Mouse (Mus musculus): ENCODE results near the gene Retreg3.

Gene Retreg3

GRCm38 (mm10) chr11:101071810-101072428, 47.8 kb downstream of the Retreg3 start:
- DNase-seq = no peak

DNA sequence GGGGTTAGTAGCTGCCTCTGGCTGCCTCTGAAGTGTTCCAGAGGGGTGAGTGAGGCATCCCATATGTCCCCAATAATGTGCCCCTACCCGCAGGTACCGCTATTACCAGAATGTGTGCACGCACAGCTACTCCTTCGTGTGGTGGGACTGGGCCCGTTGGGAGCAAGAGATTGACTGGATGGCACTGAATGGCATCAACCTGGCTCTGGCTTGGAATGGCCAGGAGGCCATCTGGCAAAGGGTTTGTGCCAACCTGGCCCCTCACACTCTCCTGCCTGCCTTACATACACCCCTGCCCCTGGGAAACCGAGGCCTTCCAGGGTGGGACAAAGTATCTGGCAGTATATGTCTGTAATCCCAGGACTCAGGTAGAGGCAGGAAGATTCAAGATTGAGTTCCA, 48.7 kb downstream of the Retreg3 start:
- no peak for DNase-seq

- no peak for DNase-seq
Measured at GRCm38 (mm10) chr11:101070189-101070527, 49.5 kb downstream of the Retreg3 start.

DNA sequence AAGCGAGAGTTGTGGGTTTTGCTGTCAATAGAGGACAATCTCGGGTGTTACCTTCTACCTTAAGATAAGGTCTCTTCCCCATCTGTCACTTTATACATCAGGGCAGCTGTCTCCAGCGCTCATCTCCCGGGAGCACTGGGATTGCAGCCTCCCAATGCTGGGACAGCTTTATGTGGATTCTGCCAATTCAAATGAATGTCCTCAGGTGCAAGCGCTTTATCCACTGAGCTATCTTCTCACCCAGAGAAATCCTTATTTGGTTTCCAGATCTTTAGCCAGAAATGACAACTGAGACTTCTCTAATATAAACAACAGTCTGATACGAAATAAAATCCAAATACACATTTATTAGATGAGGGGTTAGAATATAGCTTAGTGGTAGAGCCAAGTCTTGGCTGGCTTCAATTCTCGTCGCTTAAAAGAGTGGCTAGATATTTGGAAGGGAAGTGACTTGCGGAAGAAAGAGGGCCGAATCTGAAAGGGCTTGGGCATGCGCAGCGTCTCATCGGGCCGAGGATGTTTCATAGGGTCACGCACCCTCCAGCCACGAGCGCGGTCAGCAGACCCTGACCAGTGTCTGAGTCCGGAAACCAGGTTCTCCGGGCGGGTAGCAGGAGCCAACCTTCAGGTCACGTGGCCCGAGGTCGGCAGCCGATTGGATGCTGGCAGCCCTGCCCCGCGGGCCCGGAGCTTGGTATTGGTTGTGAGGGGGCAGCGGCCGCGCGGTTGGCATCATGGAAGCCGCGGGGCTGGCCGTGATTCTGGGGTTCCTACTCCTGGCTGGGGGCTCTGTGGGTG, 50.1 kb downstream of the Retreg3 start, which contains the start of gene Naglu:
TSS of gene Naglu (plus strand) at position 622 of the 798 bp plus-strand sequence.
- DNase-seq = peak; percentile 97

DNA sequence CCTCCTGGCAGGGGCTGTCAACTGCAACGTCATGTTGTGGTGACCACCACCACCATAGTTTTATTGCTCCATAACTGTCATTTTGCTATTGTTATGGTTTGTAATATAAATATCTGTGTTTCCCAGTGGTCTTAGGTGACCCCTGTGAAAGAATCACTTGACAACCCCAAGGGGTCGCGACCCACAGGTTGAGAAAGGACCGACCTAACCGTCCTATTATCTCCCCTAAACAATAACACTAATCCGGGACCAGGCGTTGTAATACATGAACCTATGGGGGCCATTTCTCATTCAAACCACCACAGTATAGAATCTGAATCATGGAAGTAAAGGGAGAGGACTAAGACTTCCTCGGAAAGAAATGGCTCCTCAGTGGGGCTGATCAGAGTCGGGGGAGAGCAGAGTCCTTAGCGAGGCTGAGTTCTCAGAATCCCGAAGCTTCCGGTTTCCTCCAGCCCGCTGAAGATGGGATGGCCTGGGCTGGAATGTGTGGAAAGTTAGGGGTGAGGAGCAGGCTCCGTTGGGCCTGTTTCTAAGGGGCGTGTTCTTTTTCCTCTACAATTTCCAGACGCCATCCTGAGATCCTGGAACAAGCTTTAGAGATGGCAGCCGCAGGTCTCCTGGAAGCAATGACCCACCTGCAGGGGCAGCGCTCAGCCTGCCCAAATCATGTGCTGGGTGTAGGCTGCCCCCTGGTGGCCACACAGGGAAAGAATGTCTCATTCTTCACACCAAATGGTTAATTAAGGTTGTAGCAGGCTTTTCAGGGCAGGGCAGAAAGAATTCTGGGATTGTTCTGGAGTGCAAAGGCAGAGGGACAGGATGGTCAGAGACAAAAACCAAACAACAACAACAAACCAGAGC, 52.9 kb downstream of the Retreg3 start:
- DNase-seq = peak; percentile 86 to 90

DNA sequence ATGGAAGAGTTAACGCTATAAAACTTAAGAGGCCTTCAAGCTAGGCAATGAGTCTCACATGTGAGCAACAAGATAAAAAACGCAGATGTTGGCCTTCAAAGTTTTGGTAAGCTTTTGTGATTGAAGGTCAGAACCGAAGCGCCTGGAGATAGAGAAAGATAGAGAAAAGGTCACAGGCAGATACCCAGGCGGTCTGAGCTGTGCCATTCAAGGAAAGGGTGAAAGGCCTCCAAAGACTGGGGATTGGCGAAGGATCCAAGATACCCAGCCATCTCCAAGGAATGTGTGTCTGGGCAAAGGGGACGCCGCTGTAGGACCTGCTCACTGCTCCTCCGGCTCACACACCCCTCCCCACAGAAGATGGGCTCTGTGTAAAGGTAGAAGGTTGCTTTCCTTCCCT, 54.7 kb downstream of the Retreg3 start:
- DNase-seq = no peak

- DNase-seq = no peak
Measured at GRCm38 (mm10) chr11:101064462-101064861, 55.2 kb downstream of the Retreg3 start.

DNA sequence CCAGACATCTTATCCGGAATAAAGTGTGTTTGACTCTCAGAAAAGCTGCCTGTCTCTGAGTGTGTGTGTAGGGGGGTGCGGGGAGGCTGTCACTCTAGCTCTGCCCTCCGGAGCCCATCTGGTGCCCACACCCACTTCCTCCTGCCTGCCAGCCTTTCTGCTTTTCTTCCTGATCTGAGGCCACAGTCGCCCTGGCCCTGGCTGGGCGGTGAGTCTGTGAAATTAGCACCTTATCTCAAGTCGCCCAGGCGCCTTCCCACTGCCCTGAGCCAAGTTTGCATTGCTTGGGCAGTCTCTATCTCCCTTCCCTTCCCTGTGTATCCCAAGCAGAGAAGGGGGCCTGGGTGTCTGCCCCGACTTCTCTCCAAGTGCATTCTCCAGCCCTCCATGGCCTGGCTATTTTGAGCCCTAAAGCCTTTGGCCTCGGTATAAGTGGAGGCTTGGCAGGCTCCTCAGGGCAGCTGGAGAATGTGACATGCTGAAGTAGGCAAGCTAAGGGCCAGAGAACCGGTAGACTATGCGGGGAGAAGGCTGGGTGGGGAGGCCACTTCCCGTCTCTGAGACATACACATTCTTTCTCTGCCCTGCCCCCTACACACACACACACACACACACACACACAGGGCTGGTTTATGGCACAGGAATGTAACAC, 55.9 kb downstream of the Retreg3 start:
- DNase-seq = peak; percentile 85 to 93

- DNase-seq = no peak
Measured at GRCm38 (mm10) chr11:101062971-101063675, 56.6 kb downstream of the Retreg3 start.

DNA sequence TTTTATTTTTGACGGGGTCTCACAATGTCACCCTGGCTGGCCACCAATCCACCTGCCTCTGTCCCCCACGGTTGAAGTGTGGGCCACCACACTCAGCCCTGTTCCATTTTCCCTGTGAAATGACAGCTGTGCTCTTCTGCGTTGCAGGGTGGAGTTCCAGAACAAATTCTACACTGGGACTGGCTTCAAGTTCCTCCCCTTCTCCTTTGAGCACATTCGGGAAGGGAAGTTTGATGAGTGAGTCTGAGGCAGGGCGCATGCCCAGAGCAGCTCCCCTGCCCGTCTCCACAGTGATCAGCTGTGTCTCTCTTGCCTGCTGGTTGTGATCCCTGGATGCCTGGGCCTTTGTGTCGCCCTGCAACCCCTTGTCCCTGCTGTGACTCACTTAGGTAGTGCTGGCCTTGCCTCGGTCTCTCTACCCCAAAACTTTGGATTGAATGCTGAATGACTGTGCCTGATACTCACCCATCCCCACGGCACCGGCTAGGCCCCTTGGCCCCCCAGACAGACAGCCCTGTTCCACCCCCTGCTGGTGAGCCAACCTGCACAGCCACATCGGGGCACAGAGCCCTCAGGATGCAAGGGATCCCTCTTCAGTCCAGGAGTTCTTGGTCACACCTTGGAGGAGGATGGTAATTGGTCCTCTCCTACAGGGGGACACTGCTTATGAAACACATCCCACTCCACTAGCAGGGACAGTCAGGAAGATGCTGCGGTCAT, 57.4 kb downstream of the Retreg3 start:
- DNase-seq = peak; percentile 48 to 71

DNA sequence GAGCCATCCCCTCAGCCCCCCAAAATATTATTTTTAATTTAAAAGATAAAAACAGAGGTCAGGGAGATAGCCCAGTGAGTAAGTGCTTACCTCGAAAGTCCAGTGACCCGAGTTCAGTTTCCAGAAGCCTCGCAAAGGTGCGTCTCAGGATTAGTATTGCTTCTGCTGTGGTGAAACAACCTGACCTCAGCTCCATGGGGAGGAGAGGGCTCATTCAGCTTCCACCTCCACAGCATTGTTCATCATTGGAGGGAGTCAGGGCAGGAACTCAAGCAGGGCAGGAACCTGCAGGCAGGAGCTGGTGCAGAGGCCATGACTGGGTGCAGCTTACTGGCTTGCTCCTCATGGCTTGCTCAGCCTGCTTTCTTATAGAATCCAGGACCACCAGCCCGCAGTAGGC, 58.6 kb downstream of the Retreg3 start:
- no peak for DNase-seq

- peak; percentile 81 to 86 for DNase-seq
Measured at GRCm38 (mm10) chr11:101060126-101060525, 59.6 kb downstream of the Retreg3 start.

DNA sequence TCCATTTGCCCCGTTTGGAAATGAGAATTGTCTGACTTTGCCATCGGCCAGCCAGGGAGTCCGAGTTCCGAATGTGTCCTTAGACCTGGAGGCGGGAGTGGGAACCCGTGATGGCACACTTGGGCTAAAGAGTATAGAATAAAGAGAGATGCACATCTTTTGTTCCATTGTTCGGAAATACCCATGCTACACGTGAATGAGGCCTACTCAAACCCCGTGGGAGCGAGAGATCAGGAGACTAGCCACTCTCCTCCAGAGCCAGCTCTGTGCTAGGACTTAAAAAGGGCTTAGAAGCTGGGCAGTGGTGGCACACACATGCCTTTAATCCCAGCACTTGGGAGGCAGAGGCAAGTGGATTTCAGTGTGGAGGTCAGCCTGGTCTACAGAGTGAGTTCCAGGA, 60.2 kb downstream of the Retreg3 start:
- no peak for DNase-seq

GRCm38 (mm10) chr11:101058726-101059125, 61.0 kb downstream of the Retreg3 start:
- DNase-seq = no peak

DNA sequence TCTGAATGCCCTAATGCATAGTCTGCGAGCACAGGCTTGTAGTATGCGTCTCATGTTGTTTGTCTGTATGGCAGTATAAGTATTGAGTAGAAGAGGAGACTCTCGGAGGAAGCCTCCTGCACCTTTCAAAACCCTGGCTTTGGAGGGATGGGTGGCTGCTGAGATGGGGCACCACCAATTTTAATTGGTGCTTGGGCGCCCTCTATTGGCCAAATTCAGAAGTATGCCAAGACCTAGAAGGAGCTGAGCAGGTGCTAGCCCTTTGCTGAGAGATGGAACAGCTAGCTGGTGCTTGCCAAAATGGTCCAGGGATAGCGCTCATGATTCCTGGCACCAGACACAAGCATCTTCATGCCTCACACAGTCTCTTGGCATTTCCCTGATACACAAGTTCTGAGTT, 61.8 kb downstream of the Retreg3 start:
- peak; percentile 80 to 93 for DNase-seq

- peak; percentile 75 to 92 for DNase-seq
Measured at GRCm38 (mm10) chr11:101056885-101057284, 62.8 kb downstream of the Retreg3 start.

- DNase-seq = peak in 1 of 2 experiments; percentile 61
Measured at GRCm38 (mm10) chr11:101055418-101055817, 64.3 kb downstream of the Retreg3 start.

- no peak for DNase-seq
Measured at GRCm38 (mm10) chr11:101053974-101054373, 65.7 kb downstream of the Retreg3 start.

DNA sequence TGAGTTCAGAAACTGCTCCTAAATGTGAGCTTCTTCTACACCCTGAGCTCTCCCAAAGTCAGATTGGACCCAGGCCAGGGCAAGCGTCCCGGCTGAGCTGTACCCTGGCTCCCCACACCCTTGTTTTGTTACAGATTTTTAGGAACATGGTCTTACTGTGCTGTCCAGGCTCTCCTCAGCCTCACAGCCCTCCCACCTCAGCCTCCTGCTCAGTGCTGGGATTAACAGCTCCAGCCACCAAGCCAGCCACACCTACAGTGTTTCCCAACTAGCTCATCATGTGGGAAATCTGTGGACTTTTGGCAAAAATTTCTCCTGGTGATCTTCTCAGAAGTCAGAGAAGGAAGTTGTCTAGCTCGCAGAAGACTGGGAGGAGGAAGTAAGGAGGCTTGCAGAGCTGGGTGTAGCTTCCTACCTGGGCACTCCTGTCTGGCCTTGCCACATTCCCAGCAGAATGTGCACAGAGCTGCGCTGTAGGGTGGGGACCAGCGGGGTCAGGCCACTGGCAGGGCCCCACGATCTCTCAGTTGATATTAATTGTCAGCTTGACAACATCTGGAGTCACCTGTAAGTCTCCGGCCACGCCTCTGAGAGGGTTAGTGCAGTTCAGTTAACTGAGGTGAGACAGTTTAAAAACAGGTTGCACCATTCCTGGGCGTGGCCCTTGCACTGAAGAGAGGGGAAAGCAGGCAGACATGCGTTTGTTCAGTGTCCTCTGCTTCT, 66.8 kb downstream of the Retreg3 start:
- DNase-seq = peak in 1 of 2 experiments; percentile 50

DNA sequence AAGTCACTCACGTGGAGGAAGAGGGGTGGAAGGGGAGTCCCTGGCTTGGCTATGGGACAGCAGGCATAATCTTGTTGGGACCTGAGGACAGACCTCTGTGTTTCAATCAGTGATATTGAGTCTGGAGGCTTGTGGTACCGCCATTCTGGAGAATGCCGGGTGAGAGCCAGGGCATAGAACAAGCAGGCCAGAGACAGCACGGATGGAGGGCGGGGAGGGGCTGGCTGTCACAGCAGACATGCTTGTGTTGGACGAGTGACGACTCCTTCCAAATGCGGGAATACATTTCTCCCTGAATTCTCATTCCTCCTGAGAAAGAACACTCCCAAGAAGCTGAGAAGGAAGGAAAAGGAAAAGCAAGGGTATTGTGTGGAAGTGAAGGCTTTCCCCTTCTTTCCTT, 68.1 kb downstream of the Retreg3 start:
- DNase-seq = no peak

DNA sequence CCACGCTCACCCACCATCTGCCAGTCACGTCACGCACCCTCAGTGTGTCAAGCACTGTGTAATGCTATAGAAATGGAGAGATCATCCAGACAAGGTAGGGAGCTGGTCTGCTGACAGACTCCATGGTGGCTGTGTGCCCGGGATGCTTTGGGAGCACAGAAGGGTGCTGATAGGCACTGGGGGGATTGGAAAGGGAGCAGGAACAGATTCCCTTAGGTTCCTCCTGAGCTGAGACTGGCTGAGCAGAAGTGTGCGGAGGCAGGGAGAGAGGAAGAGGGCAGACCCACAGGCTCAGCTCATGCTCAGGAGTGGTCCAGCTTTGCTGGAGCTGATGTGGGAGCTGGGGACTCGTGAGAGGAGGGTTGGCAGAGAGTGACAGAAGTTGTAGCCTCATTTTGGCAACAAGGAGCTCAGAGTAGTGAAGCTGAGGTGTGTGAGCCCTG, 68.6 kb downstream of the Retreg3 start:
- DNase-seq = no peak

Measured in lung, postnatal 4 days (tissue).